Mouse (Mus musculus) neural tube, embryonic 11.5 days (tissue): ENCODE data around the gene Grm3. TPM values are rescaled to one million over a fixed set of nuclear protein-coding genes. Genes with fewer than 3 reads are reported as not detected.

Experiments used
- ATAC-seq: fragments of 200-750 bp; cut with Nextera tagmentation; 2 replicates; pipeline ENCODE4 v1.8.0; 2017; ENCODE audit warnings: moderate number of reproducible peaks, mild to moderate bottlenecking, moderate TSS enrichment, moderate library complexity; ENCODE audit not compliant: insufficient read depth, low FRiP score, low TSS enrichment
- DNase-seq: peaks from one replicate; pipeline ENCODE4 v3.0.0-alpha.2; 2015; ENCODE audit warnings: low spot score
- H3K27ac ChIP-seq: fragments of 300-500 bp; sonication (generic); 2 replicates; pipeline ENCODE4 v1.5.1; 2014; ENCODE audit warnings: low read depth, mild to moderate bottlenecking, low read length
- H3K27me3 ChIP-seq: fragments of 300-500 bp; sonication (generic); 2 replicates; pipeline ENCODE4 v1.6.1; 2014; ENCODE audit warnings: mild to moderate bottlenecking, low read length, mixed read lengths; ENCODE audit not compliant: control insufficient read depth, insufficient read depth
- H3K36me3 ChIP-seq: fragments of 300-500 bp; sonication (generic); 2 replicates; pipeline ENCODE4 v1.6.1; 2014; ENCODE audit warnings: mild to moderate bottlenecking, low read length, moderate library complexity, mixed read lengths; ENCODE audit not compliant: control insufficient read depth, insufficient read depth
- H3K4me1 ChIP-seq: fragments of 300-500 bp; sonication (generic); 2 replicates; pipeline ENCODE4 v1.6.1; 2014; ENCODE audit warnings: low read length, mixed read lengths; ENCODE audit not compliant: control insufficient read depth, insufficient read depth
- H3K4me2 ChIP-seq: fragments of 300-500 bp; sonication (generic); 2 replicates; pipeline ENCODE4 v1.6.1; 2014; ENCODE audit warnings: low read depth, mild to moderate bottlenecking, moderate library complexity
- H3K4me3 ChIP-seq: fragments of 300-500 bp; sonication (generic); 2 replicates; pipeline ENCODE4 v1.5.1; 2014; ENCODE audit warnings: low read depth, low read length
- H3K9ac ChIP-seq: fragments of 300-500 bp; sonication (generic); 2 replicates; pipeline ENCODE4 v1.6.1; 2014; ENCODE audit warnings: mild to moderate bottlenecking, low read length
- H3K9me3 ChIP-seq: fragments of 300-500 bp; sonication (generic); 2 replicates; pipeline ENCODE4 v1.6.1; 2016; ENCODE audit warnings: low read length; ENCODE audit not compliant: control insufficient read depth
- WGBS: fragments of 180-500 bp; shearing (Covaris S2); extraction: QIAGEN DNeasy Blood & Tissue Kit; methylation state at CpG from one replicate; pipeline ENCODE4 v1.1.7; 2014; 5-methylcytosine and 5-hydroxymethylcytosine counted together
- polyA plus RNA-seq: library from polyadenylated mRNA; unstranded; fragments of >200 nt; fragmentation: Nextera tagmentation; extraction: Ambion mirVana; gene quantifications from 2 replicates; pipeline ENCODE4 v1.2.1, GENCODE M21; 2014

Gene Grm3
- polyA plus RNA-seq, 1 experiment from 2014 or later, result 1.3 TPM

- H3K9me3 ChIP-seq, result no peaks in the 10 kb centered on the region
- no peak overlapping the region for H3K9ac ChIP-seq
- no peak overlapping the region for H3K4me2 ChIP-seq
- no peaks in the 10 kb centered on the region for H3K27me3 ChIP-seq
- H3K4me1 ChIP-seq, result no peaks in the 10 kb centered on the region
- WGBS, result 81% methylated on average over 2 of the region's 2 CpGs
- H3K27ac ChIP-seq, result no peak overlapping the region
- no peak overlapping the region for H3K4me3 ChIP-seq
- H3K36me3 ChIP-seq, result no peaks in the 10 kb centered on the region
- ATAC-seq, result no peak
- no peak for DNase-seq
Observed at GRCm38 (mm10) chr5:9578571-9578970, 146.4 kb downstream of the Grm3 start.

- Histone ChIP-seq H3K27me3 (no peaks in the 10 kb centered on the region), H3K9me3 (no peaks in the 10 kb centered on the region), H3K4me1 (no peaks in the 10 kb centered on the region), H3K9ac (no peak overlapping the region), H3K4me2 (no peak overlapping the region), H3K27ac (no peak overlapping the region), H3K36me3 (no peaks in the 10 kb centered on the region), H3K4me3 (no peak overlapping the region)
- 90% methylated on average over 6 of the region's 6 CpGs for WGBS
- ATAC-seq, result no peak
- DNase-seq, result no peak
Observed at GRCm38 (mm10) chr5:9570946-9571345, 154.0 kb downstream of the Grm3 start.

GRCm38 (mm10) chr5:9557706-9558105 lies 167.3 kb downstream of the Grm3 start:
- WGBS, result 31% methylated on average over 3 of the region's 3 CpGs
- no peak for ATAC-seq

GRCm38 (mm10) chr5:9540822-9541557 lies 184.0 kb downstream of the Grm3 start:
- H3K27ac ChIP-seq, result no peak overlapping the region
- H3K27me3 ChIP-seq, result no peaks in the 10 kb centered on the region
- peak; percentile 50; the same call in 1 of the 2 replicates for ATAC-seq
- no peak overlapping the region for H3K4me2 ChIP-seq
- H3K4me1 ChIP-seq, result no peaks in the 10 kb centered on the region
- WGBS, result 29% methylated on average over 8 of the region's 8 CpGs
- H3K4me3 ChIP-seq, result no peak overlapping the region
- no peak overlapping the region for H3K9ac ChIP-seq
- peak; percentile 27 for DNase-seq
- no peaks in the 10 kb centered on the region for H3K36me3 ChIP-seq
- H3K9me3 ChIP-seq, result no peaks in the 10 kb centered on the region

More at GRCm38 (mm10) chr5:9557706-9558105, 167.3 kb downstream of the Grm3 start:
- no peak for DNase-seq
- H3K4me3 ChIP-seq, result no peak overlapping the region
- no peak overlapping the region for H3K4me2 ChIP-seq
- no peak overlapping the region for H3K27ac ChIP-seq
- H3K9me3 ChIP-seq, result no peaks in the 10 kb centered on the region
- H3K9ac ChIP-seq, result no peak overlapping the region
- H3K36me3 ChIP-seq, result no peaks in the 10 kb centered on the region
- H3K27me3 ChIP-seq, result no peaks in the 10 kb centered on the region
- no peaks in the 10 kb centered on the region for H3K4me1 ChIP-seq

GRCm38 (mm10) chr5:9525507-9525906 lies 199.5 kb downstream of the Grm3 start:
- Histone ChIP-seq H3K4me3 (no peak overlapping the region), H3K9ac (no peak overlapping the region), H3K9me3 (no peaks in the 10 kb centered on the region), H3K27ac (no peak overlapping the region), H3K36me3 (no peaks in the 10 kb centered on the region), H3K4me2 (no peak overlapping the region), H3K27me3 (no peaks in the 10 kb centered on the region), H3K4me1 (no peaks in the 10 kb centered on the region)
- ATAC-seq (no peak), DNase-seq (no peak)
- 84% methylated on average over 4 of the region's 4 CpGs for WGBS

- DNase-seq (no peak), ATAC-seq (no peak)
- Histone ChIP-seq H3K27me3 (no peaks in the 10 kb centered on the region), H3K9me3 (no peaks in the 10 kb centered on the region), H3K4me2 (no peak overlapping the region), H3K4me1 (no peaks in the 10 kb centered on the region), H3K27ac (no peak overlapping the region), H3K4me3 (no peak overlapping the region), H3K36me3 (no peaks in the 10 kb centered on the region), H3K9ac (no peak overlapping the region)
- WGBS, result 97% methylated on average over 1 of the region's 1 CpGs
Observed at GRCm38 (mm10) chr5:9511027-9511426, 213.9 kb downstream of the Grm3 start.

- ATAC-seq, result no peak
- no peaks in the 10 kb centered on the region for H3K36me3 ChIP-seq
- no peak for DNase-seq
- no peaks in the 10 kb centered on the region for H3K4me1 ChIP-seq
- H3K4me2 ChIP-seq, result no peak overlapping the region
- no peak overlapping the region for H3K9ac ChIP-seq
- H3K9me3 ChIP-seq, result no peaks in the 10 kb centered on the region
- WGBS, result 69% methylated on average over 4 of the region's 4 CpGs
- H3K27me3 ChIP-seq, result no peaks in the 10 kb centered on the region
- no peak overlapping the region for H3K4me3 ChIP-seq
- H3K27ac ChIP-seq, result no peak overlapping the region
Observed at GRCm38 (mm10) chr5:9497235-9497634, 227.7 kb downstream of the Grm3 start.

GRCm38 (mm10) chr5:9495456-9495855 lies 229.5 kb downstream of the Grm3 start:
- Histone ChIP-seq H3K36me3 (no peaks in the 10 kb centered on the region), H3K4me1 (no peaks in the 10 kb centered on the region), H3K4me2 (no peak overlapping the region), H3K9ac (no peak overlapping the region), H3K9me3 (no peaks in the 10 kb centered on the region), H3K27ac (no peak overlapping the region), H3K4me3 (no peak overlapping the region), H3K27me3 (no peaks in the 10 kb centered on the region)
- ATAC-seq (no peak), DNase-seq (no peak)
- WGBS, result 27% methylated on average over 5 of the region's 5 CpGs

- WGBS, result 87% methylated on average over 3 of the region's 3 CpGs
- DNase-seq (no peak), ATAC-seq (no peak)
- no peaks in the 10 kb centered on the region for H3K4me1 ChIP-seq
- H3K36me3 ChIP-seq, result no peaks in the 10 kb centered on the region
- H3K4me2 ChIP-seq, result no peak overlapping the region
- no peaks in the 10 kb centered on the region for H3K9me3 ChIP-seq
- H3K4me3 ChIP-seq, result no peak overlapping the region
- no peaks in the 10 kb centered on the region for H3K27me3 ChIP-seq
- H3K27ac ChIP-seq, result no peak overlapping the region
- no peak overlapping the region for H3K9ac ChIP-seq
Observed at GRCm38 (mm10) chr5:9477587-9477986, 247.4 kb downstream of the Grm3 start.
